Mouse (Mus musculus): Measurements from ENCODE around the gene Tnfrsf9.

Gene Tnfrsf9

GRCm38 (mm10) chr4:150926924-150927705 is 12.8 kb downstream of the Tnfrsf9 start:
- DNase-seq (ENCODE audit: extremely low read depth, low read depth, low spot score), result no peak

- no peak for DNase-seq (ENCODE audit: extremely low read depth, low read depth, low spot score)
Measured at GRCm38 (mm10) chr4:150927789-150928188, 13.4 kb downstream of the Tnfrsf9 start.

DNA sequence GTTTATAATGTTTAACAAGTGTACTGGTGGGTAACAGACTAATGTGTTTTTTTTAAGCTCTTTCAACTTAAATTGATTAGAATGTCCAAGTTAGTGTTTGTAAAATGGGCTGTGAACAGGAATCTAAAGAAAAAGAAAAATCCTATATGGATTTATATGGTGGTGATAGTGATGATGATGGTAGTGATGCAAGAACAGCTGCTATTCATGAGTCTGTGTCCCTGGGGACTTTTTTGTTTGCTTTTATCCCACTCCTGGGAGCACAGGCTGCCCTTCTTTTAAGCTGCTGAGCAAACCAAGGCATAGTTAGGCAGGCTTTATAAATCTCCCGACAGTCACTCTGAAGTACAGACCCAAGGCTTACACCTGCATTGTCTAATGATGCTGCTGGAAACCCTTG is 19.1 kb downstream of the Tnfrsf9 start:
- DNase-seq (ENCODE audit: extremely low read depth, low read depth, low spot score), result no peak

GRCm38 (mm10) chr4:150937293-150938062 is 23.1 kb downstream of the Tnfrsf9 start:
- no peak for DNase-seq (ENCODE audit: extremely low read depth, low read depth, low spot score)

- no peak for DNase-seq (ENCODE audit: extremely low read depth, low read depth, low spot score)
Measured at GRCm38 (mm10) chr4:150938063-150938452, 23.7 kb downstream of the Tnfrsf9 start.

- no peak for DNase-seq (ENCODE audit: extremely low read depth, low read depth, low spot score)
Measured at GRCm38 (mm10) chr4:150939991-150940651, 25.8 kb downstream of the Tnfrsf9 start.

- DNase-seq (ENCODE audit: extremely low read depth, low read depth, low spot score), result no peak
Measured at GRCm38 (mm10) chr4:150944707-150945106, 30.3 kb downstream of the Tnfrsf9 start.

DNA sequence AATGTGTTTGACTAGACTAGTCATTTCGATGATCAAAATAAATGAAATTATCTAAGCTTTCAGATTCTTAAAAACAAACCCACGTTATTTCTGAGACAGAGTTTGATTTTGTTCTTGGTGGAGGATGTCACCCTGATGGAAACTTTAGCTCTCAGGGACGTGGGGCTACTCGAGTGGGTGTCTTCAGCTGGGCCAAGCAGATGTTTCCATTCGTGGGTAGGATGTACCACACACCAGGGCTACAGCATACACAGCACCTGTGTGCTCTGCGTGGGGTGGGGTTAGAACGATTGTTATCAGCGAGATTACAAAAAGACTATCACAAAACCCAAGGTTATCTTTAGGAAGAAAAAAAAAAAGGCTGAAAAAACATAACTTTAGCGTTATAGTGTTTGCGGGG is 36.6 kb downstream of the Tnfrsf9 start:
- DNase-seq (ENCODE audit: extremely low read depth, low read depth, low spot score), result no peak

DNA sequence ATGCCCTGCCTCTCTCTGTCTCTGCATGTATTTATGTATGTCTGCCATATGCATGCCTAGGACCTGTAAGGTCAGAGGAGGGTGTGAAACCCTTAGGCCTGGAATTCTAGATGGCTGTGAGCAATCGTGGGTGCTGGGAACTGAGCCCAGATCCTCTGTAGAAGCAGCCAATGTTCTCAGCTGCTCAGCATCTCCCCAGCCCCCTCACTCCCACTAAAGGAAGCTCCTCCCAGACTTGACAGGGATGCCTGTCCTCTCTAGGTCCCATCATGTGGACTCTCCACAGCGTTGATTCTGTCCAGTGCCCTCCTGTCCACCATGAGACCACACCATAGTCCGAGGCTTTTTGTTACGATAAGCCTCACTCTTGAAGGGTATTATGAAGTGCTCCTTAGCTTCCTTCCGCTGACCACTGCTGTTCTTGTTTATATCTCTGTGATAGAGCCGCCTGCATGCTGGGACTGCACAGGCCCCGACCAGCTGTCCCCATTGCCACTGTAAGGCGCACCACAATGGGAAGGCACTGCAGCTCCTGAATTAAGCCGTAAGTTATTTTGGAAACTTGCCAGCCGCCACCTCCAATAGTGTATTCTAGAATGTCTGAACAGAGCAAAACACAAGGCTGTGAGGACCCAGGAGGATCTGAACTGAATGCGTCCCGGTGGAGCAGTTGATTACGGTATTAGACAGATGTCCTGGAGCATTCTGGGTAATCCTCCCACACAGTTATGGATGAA is 42.2 kb downstream of the Tnfrsf9 start:
- no peak for DNase-seq (ENCODE audit: extremely low read depth, low read depth, low spot score)

DNA sequence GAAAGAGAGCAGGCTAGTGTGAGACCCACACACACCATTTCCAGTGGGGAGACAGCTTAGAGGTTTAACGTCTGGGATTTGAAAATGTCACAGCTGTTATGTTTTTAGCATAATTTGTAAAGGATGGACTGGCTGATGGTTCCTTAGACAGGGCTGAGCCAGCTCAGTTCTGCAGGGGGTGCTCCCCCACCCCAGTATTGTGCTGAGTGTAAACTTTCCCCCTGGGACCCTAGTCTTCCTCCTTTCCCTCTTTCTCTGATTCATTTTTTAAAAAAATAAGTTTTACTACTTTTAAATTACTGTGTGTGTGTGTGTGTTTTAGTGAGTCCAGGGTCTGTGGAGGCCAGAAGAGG is 42.7 kb downstream of the Tnfrsf9 start:
- no peak for DNase-seq (ENCODE audit: extremely low read depth, low read depth, low spot score)

DNA sequence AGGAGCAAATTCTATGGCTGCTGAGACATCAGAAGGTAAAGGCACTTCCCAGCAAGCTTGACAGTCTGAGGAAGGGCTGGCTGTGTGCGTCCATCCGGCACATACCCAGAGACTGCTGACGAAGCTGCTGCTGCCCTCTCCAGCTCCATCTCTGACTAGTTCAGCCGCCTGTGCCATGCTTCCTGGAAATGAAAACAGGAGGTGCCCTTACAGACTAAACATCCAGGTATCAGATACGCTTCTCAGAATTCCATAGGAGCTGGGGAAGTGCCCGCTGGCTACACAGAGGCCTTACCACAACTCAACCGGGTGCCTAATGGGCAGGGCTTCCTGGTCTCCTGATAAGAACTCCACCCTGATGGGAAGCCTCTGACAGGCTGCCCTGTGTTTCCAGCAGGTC is 44.2 kb downstream of the Tnfrsf9 start:
- no peak for DNase-seq (ENCODE audit: extremely low read depth, low read depth, low spot score)

DNA sequence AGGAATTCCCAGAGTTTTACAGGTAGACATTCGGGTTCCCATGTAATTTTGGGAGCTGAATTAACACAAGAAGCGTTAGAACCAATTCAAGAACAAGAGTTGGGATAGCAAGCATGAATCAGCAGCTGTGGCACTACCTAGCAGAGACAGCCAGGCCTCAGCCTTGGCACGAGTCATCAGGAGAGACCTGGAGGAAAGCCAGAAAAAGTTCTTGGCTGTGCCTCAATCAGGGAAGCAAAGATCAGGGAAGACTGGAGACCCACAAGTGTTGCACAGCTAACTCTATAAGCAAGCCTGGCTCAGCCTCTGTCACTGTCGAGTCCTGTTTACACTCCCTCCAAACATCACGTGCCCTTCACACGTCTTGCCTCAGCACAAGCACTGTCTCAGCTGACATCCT is 47.9 kb downstream of the Tnfrsf9 start:
- no peak for DNase-seq (ENCODE audit: extremely low read depth, low read depth, low spot score)

DNA sequence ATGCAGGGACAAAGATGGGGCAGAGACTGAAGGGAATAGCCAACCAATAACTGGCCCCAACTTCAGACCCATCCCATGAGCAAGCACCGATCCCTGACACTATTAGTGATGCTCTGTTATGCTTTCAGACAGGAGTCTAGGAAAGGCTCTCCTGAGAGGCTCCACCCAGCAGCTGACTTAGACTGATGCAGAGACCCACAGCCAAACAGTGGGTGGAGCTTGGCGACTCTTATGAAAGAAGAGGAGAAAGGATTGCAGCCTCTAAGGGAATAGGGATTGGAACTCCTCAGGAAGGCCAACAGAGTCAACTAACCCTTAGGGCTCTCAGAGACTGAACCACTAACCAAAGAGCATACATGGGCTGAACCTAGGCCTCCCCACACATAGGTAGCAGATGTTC is 49.3 kb downstream of the Tnfrsf9 start:
- no peak for DNase-seq (ENCODE audit: extremely low read depth, low read depth, low spot score)

DNA sequence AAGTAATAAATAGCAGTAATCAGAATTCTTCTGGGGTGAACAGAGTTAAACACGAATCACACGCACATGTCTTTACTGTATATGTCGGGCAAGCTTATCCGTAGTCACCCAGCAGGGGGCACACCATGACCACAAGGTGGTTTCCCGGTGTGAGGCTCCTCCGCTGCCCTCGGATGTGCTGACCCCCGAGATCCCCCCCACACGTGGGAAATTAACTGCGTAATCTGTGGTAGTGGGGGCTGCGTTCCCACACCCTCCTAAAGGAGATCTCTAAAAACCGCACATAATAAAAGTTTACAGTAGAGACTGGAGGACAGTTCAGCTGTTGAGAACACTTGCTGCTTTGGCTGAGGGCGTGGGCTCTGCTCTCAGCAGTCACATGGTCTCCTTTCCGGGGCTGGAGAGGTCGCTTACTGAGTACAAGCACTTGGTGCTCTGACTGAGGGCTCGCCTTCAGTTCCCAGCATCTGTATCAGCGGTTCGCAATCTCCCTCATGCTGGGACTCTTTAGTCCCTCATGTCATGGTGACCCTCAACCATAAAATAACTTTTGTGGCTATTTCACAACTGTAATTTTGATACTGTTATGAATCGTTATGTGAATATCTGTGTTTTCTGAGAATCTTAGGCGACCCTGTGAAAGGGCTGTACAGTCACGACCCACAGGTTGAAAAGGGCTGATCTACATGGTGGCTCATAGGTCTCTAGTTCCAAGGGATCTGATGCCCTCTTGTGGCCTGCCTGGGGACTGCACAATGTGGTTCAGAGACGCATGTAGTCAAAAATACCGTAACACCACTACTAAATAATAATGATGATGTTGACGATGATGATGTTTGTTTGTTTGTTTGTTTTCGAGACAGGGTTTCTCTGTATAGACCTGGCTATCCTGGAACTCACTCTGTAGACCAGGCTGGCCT is 50.5 kb downstream of the Tnfrsf9 start:
- DNase-seq (ENCODE audit: extremely low read depth, low read depth, low spot score), result no peak

DNA sequence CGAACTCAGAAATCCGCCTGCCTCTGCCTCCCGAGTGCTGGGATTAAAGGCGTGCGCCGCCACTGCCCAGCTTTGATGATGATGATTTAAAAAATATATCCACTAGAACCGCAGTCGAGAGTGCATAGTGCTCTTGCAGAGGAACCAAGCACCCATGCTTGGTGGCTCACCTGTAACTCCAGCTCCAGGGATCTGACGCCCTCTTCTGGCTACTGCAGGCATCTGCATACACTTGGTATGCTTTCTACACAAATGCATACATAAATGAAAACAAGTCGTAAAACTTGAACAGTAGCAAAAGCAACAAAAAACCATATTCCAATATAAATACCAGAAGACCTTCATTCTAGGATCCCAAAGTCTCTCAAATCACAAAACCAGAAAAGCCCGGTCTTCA is 51.2 kb downstream of the Tnfrsf9 start:
- DNase-seq (ENCODE audit: extremely low read depth, low read depth, low spot score), result no peak

GRCm38 (mm10) chr4:150966556-150966955 is 52.2 kb downstream of the Tnfrsf9 start:
- DNase-seq (ENCODE audit: extremely low read depth, low read depth, low spot score), result no peak

DNA sequence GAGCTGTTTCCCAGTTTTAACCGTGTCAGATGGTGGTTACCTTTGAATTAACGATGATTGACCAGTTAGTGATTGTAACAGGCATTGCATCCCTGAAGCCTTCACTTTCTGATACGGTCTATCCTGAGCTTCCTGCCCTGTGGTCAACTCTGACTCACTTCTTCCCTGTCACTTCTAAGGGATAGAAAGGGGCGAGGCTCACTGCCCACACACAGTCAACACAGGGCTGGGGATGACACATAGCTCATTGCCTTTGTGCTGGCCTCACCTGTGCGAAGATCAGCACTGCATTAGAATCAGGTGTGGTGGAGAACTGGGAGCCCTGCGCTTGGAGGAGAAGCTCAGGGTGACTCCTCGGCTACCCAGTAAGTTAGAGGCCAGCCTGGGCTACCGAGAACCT is 54.6 kb downstream of the Tnfrsf9 start:
- no peak for DNase-seq (ENCODE audit: extremely low read depth, low read depth, low spot score)

DNA sequence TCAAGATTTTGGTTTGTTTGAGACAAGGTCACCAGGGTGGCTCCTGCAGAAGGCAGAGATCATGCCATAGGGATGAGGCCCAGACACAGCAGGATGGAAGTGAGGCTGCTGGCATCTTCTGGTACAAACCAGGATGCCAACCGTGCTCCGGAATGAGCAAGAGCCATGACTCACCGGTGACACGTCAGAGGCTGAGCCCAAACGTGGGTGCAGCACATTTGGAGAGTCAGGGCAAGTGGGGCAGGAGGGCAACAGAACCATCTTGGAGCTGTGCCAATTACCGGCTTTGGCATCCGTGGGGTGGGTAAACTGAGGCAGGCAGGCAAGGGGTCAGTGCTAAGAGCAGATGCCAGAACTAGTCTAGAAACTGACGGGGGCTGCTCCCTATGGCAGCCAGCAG is 58.9 kb downstream of the Tnfrsf9 start:
- DNase-seq (ENCODE audit: extremely low read depth, low read depth, low spot score), result no peak

- no peak for DNase-seq (ENCODE audit: extremely low read depth, low read depth, low spot score)
Measured at GRCm38 (mm10) chr4:150975145-150975544, 60.8 kb downstream of the Tnfrsf9 start.

DNA sequence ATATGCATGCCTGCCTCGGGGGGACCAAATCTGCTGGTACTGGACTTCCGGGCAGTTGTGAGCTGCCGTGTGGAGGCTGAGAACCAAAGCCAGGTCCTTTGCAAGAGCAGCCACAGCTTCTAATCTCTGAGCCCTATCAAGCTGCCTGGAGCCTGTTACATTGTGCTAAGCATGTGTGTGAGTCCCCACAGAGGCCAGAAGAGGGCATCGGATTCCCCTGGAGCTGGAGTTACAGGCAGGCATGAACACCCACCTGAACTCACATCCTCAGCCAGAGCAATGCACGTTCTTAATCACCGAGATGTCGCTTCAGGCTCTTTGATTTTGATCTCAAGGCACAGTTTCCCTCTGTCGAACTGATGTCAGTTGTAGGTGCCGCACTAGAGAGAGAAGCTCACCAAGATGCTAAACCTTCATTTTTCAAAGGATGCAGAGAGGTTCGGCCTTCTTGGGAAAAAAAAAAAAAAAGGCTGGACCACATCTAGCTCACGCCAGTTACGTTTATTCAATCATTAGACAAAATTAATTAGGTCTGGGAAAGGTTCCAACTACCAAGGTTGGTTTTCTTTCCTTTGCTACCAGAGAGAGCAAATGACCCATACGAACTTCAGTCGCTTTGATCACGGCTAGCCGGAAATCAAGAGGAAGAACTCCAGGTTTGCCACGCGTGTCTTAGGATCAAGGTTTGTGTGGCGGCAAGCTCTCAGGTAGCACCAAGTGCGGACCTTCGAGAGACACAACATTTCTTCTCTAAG is 64.0 kb downstream of the Tnfrsf9 start:
- no peak for DNase-seq (ENCODE audit: extremely low read depth, low read depth, low spot score)

Measured in fat pad, adult 2 months (tissue).